Mouse (Mus musculus) liver (tissue): Measurements from ENCODE around the gene Olfr448.

Experiments
- DNase-seq: peaks from one replicate; pipeline ENCODE4 v3.0.0-alpha.2; 2020; ENCODE audit warnings: mixed read lengths

Gene Olfr448

DNA sequence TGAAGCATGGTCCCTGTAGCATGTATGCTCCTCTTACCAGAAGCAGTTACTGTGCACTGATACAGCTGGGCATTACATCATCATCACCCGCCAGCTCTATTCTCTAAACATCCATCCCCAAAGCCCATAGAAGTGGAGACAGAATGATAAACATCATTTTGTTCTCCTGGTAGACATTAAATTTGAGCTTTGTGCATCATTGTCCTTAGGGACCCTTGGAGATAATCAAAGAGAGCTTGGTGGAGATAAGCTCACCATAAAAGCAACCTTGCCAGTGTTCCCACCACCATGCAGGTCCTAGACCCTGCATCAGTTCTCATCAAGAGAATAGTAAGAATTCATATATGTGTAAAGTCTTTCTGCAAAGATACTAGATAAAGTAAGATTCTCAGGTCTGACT lies at the start of gene Olfr448:
Gene Olfr448 (plus strand): TSS at position 301 of the 400 bp plus-strand sequence.
- no peak for DNase-seq

DNA sequence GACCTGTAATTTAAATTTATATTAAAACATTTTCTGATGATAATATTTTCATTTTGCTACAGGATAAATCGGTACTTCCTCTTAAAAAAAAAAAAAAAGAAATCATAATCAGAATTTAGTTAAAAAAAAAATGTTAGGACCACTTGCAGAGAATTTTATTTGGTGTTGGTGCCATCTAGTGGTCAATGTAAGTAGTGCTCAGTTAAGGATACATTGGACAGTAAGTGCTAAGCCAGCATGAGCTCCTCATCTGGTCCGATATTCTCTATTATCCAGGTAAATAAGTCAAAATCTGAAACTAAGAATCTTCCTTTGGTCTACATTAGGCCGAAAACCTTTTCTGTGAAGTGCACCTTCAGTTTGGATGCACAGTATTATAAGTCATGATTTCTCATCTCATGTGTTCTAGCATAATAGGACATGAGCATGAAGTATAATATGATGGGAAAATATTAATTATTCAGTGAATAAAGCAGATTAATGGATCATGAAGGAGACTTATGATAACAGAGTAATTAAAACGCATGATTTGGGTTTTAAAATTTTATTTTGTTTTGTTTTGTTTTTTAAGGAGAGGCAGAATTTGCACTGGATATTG lies 29.9 kb upstream of the Olfr448 start:
- no peak for DNase-seq

DNA sequence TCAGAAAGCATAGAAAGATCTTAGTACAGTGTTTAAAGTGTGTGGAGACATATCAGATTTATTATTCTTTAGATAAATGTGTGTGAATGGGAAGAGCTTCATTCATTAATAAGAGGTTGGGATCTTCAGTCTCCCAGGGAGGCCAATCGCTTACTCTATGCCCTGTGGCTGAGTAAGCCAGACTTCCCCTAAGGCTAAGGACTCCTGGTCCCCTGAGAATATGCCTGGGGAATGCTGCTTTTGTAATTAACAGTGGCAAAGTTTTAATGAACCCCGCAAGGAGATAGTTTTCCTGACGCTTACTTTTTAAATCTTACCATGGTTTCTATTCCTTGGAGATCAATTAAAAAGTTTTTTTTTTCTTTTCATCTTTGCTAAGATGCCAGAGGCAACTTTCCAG lies 20.5 kb upstream of the Olfr448 start:
- DNase-seq: no peak

DNA sequence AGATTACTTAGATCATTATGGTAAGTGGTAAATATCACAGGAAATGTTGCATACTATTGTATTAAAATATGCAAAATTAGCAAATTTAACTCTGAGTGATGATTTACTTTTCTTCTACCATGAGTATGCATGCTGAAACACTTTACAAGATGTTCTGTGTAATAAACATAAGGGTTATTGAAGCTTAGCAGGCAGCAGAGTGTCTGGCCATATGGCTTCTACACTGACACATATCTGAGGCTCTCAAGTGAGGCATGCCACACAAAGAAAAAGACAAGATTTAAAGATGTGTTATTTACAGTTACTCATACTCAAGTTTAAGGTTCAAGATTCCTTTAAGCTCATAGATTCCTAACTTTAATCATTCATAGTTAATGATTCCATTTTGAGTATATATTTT lies 13.9 kb upstream of the Olfr448 start:
- DNase-seq: no peak

DNA sequence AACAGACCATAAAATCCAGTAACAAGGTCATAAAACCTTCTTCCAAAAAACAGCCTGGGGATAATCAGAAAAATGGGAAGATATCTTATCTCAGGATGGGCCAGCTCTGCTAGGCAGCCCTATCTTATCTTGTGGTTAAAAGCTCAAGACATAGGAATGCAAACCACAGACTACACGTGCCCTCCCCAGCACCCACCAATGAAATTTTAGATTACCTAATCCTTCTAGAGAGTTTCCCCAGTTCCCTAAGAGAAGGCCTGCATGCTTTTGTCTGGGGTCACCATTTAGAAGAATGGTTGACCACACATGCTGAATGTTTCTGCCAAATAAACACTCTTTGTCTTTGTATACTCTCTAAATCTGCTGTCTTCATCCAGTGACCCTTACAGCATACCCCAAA lies 10.1 kb downstream of the Olfr448 start:
- DNase-seq: no peak

DNA sequence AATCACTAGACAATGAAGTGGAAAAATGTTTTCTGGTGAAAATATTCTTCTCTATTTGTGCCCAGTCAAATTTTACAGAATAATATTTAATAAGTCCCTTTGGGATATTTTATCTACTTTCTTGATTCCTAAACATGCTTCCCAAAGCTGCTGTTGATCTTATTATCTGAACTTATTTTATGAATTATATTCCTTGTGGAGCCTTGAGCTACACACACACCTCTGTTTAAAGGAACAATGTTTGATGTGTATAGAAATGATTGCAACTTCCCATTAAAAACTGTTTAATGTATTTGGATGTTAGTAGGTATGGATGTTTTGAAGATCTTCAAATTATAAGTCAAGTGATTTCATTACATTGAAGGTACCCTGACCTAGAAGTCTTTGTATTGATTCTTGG lies 18.3 kb downstream of the Olfr448 start, which contains the start of gene Olfr447:
Gene Olfr447 (plus strand): TSS at position 301 of the 400 bp plus-strand sequence.
- DNase-seq: no peak

DNA sequence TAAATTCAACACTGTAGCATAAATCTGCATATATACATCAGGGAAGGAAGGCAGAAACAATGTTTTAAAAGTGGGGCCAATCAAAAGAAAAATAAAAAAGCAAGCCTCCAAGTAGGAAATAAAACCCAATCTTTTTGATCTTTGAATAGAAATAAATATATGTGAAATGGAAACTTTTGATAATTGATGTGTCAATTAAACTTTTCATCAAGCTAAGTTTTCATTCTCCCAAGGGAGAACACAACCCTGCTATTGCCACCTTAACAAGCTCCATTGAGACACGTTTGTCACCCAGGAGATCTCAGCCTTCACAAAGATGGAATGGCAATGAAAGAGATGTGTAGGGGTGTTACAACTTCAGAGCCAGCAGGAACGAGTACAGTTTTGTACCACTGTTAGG lies 30.8 kb downstream of the Olfr448 start, which contains the start of gene Olfr446:
Gene Olfr446 (plus strand): TSS at position 301 of the 400 bp plus-strand sequence.
- no peak for DNase-seq
